Mouse (Mus musculus): Measurements from ENCODE around the gene Tgm2. TPM values are rescaled to one million over a fixed set of nuclear protein-coding genes. Genes with fewer than 3 reads are reported as not detected.

The Tgm2 gene
- total RNA-seq, 4 experiments from 2014 or later: 211 to 296 (median 238) TPM

- peak; percentile 48 for DNase-seq (ENCODE audit: low spot score)
These were observed 5.0 kb downstream of the Tgm2 start for GRCm38 (mm10) chr2:158141271-158141670.

- no peak for DNase-seq (ENCODE audit: low spot score)
These were observed 5.6 kb downstream of the Tgm2 start for GRCm38 (mm10) chr2:158140664-158141063.

GRCm38 (mm10) chr2:158139628-158140027, 6.6 kb downstream of the Tgm2 start:
- peak; percentile 83 for DNase-seq (ENCODE audit: low spot score)

GRCm38 (mm10) chr2:158138778-158139177, 7.5 kb downstream of the Tgm2 start:
- DNase-seq (ENCODE audit: low spot score): no peak

- DNase-seq (ENCODE audit: low spot score): no peak
These were observed 8.5 kb downstream of the Tgm2 start for GRCm38 (mm10) chr2:158137771-158138170.

- DNase-seq (ENCODE audit: low spot score): peak; percentile 68
These were observed 10.0 kb downstream of the Tgm2 start for GRCm38 (mm10) chr2:158136205-158136604.

GRCm38 (mm10) chr2:158133050-158133449, 13.2 kb downstream of the Tgm2 start:
- no peak for DNase-seq (ENCODE audit: low spot score)

GRCm38 (mm10) chr2:158132320-158132719, 13.9 kb downstream of the Tgm2 start:
- no peak for DNase-seq (ENCODE audit: low spot score)

- no peak for DNase-seq (ENCODE audit: low spot score)
These were observed 14.9 kb downstream of the Tgm2 start for GRCm38 (mm10) chr2:158131197-158131835.

- peak; percentile 82 for DNase-seq (ENCODE audit: low spot score)
These were observed 15.7 kb downstream of the Tgm2 start for GRCm38 (mm10) chr2:158130391-158130986.

GRCm38 (mm10) chr2:158129291-158130002, 16.8 kb downstream of the Tgm2 start:
- DNase-seq (ENCODE audit: low spot score): no peak

- DNase-seq (ENCODE audit: low spot score): no peak
These were observed 17.6 kb downstream of the Tgm2 start for GRCm38 (mm10) chr2:158128461-158129130.

- DNase-seq (ENCODE audit: low spot score): no peak
These were observed 18.4 kb downstream of the Tgm2 start for GRCm38 (mm10) chr2:158127872-158128271.

- DNase-seq (ENCODE audit: low spot score): no peak
These were observed 19.0 kb downstream of the Tgm2 start for GRCm38 (mm10) chr2:158127245-158127644.

GRCm38 (mm10) chr2:158122814-158123213, 23.4 kb downstream of the Tgm2 start:
- peak; percentile 78 for DNase-seq (ENCODE audit: low spot score)

GRCm38 (mm10) chr2:158121645-158122326, 24.4 kb downstream of the Tgm2 start:
- peak; percentile 78 for DNase-seq (ENCODE audit: low spot score)

GRCm38 (mm10) chr2:158120868-158121267, 25.4 kb downstream of the Tgm2 start:
- no peak for DNase-seq (ENCODE audit: low spot score)

GRCm38 (mm10) chr2:158120211-158120610, 26.0 kb downstream of the Tgm2 start:
- no peak for DNase-seq (ENCODE audit: low spot score)

- DNase-seq (ENCODE audit: low spot score): no peak
These were observed 27.1 kb downstream of the Tgm2 start for GRCm38 (mm10) chr2:158119145-158119544.

GRCm38 (mm10) chr2:158116653-158117052, 29.6 kb downstream of the Tgm2 start:
- no peak for DNase-seq (ENCODE audit: low spot score)

GRCm38 (mm10) chr2:158115838-158116453, 30.3 kb downstream of the Tgm2 start:
- DNase-seq (ENCODE audit: low spot score): no peak

Measured in heart, adult 8-10 months (tissue).